Mouse (Mus musculus): ENCODE results near the gene Srcin1. TPM values are rescaled to one million over a fixed set of nuclear protein-coding genes. Genes with fewer than 3 reads are reported as not detected.

Srcin1 gene
- total RNA-seq, 2 experiments from 2014 or later = not detected

DNA sequence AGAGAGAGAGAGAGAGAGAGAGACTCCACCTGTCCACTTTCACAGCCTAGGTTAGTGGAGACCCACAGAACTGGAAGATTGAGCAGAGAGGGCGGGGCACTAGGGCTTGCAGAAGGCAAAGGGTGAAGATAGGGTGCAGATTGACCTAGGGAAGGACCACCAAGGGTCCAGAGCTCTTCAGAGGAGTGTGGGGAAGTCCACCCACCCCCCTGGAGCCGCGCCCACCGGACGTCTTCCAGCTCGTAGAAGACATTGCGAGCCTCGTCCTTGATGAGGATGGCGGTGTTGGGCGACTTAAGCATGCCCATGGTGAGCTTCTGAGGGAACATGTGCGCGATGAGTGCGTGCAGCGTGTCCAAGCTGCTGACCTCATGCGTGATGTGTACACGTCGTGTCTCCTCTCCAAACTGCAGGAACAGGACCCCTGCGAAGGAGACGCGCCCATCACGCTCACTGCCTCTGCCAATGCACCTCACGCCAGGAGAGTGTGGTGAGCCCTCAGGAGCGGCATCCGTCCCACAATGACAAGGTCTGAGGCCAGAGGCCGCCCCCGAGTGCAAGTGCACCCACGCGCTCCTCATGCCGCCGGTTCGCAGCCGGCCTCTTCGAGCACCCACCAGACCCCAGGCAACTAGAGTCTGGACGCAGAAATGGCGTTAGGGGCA lies 39.8 kb downstream of the Srcin1 start:
- no peak for ATAC-seq (replicated peaks; ENCODE audit: low FRiP score, poor library complexity, severe bottlenecking)

DNA sequence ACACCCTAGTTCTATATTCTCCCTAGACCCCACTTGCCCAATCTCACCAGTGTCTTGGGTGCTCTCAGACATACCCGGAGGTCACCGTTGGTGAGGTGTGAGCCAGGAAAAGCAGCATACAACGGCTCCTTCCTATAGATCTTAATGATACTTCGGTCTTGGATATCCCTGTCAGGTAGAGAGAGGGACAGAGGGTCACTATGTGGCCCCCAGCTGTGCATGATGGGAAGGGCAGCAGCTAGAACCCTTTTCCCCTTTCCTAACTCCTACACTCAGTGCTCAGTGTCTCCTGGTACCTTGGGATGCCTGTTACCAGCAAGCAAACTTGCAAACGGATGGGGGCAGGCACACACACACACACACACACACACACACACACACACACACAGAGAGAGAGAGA lies 40.3 kb downstream of the Srcin1 start:
- ATAC-seq (replicated peaks; ENCODE audit: low FRiP score, poor library complexity, severe bottlenecking) = no peak

DNA sequence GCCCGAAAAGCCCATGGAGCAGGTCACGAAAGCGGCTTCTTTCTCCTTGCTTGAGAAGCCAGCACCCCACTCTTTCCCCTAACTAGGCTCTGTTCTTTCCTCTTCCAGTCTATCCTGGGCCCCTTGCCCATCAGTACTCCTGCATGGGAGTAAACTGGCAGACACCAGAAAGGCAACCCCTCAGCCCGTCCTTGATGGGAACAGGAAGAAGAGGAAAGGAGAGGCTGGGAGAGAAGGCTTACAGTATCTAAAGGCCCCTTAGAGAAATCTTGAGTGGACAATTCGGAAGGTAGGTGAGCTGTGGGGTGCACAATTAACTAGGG lies 40.7 kb downstream of the Srcin1 start:
- ATAC-seq (replicated peaks; ENCODE audit: low FRiP score, poor library complexity, severe bottlenecking) = no peak

DNA sequence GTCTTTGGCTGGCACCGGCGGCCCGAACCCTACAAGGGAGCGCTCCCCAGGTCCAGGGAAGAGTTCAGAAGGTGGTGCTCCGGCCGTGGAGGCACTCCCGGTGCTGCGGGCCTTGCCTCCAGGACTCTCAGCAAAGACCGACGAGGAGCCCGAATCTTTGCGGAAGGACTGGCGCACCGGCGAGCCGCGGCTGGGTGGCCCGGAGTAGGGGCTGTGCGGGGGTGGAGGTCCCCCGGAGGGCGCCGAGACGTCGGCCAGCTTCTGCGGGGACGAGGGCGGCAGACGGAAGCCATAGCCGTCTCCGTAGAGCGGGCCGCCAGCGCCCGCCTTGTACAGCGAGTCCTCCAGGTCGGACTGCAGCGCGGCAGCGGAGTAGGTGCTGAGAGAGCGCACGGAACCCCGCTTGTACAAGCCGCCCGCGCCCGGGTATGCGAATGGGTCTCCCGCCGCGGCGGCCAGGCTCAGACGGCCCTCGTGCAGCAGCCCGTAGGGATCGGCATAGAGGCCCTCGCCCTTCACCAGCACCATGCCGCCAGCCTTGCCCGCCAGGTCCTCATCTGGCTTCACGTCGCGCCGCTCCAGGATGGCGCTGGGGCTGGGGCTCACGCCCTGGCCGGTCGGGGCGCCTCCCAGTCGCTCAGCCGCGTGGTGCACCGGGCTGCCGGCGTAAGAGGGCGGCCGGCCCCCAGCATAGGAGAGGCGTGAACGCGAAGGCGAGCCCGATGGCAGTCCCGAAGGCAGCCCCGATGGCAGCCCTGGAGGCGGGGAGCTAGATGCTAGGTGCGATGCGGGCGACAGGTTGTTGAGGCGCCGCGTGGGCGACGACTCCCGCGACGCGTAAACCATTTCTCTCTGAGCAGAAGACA lies 41.3 kb downstream of the Srcin1 start:
- ATAC-seq (replicated peaks; ENCODE audit: low FRiP score, poor library complexity, severe bottlenecking) = no peak

DNA sequence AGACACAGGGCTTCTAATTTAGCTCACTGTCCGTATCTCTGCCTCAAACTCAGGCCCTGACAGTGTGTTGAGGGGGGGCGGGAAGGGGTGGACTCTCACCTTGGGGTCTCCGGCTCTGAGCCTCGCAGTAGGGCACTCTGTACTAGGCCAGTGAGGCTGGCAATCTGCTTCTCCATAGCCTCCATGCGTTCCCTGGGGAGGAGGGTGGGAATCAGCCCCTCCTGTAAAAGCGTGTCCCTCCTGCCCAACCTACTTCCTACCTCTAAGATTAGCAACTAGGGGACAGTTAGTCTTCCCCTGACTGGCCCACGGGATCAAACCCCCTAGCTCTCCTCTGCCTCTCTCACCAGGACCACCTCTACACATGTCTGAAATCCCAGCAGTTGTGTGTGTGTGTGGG lies 42.3 kb downstream of the Srcin1 start:
- no peak for ATAC-seq (replicated peaks; ENCODE audit: low FRiP score, poor library complexity, severe bottlenecking)

DNA sequence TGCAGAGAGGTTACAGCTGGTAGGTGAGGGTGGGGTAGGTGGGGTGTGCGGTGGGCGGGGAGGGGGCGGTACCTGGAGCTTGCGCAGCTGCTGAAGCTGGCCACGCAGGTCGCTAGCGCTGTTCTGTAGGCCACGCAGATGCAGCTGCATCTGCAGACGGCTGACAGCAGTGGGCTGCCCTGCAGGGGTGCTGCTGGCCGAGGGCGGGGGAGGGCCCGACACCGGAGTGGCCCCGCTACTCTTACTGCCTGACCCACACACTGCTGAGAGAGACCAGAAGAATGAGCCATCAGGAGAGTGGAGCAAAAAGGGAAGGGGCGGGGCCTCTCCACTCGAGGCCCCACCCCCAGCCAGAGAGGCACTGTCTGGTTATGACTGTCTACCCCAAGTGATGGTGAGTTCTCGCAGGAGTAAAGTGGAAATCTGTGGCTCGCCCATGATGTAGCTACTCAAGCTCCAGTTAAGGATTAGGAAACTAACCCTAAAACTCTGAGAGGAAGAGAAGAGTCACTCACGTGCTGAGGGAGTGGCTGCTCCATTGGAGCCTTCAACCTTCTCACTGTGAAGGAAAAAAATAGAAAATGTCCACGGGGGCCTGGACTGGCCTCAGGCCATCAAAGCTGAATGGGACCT lies 42.9 kb downstream of the Srcin1 start:
- no peak; the same call in 1 of the 2 replicates for ATAC-seq (replicated peaks; ENCODE audit: low FRiP score, poor library complexity, severe bottlenecking)

DNA sequence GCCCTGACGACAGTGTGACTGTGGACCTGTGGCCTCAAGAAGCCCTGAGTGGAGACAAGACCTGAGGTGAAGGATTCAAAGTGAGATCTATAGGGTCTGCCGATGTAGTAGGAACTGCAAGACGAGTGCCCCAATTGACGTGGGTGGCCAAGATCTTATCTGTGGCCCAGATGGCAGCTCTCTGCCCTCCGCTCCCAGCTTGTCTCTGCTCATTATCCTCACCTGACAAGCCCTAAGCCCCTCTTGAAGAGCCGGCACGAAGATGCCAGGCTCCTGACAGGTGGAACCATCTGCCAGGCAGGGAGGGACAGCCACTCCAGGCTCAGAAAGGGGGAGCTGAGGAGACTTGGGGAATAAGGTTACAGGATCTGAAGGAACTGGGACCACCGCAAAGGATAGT lies 43.6 kb downstream of the Srcin1 start:
- ATAC-seq (replicated peaks; ENCODE audit: low FRiP score, poor library complexity, severe bottlenecking) = no peak

DNA sequence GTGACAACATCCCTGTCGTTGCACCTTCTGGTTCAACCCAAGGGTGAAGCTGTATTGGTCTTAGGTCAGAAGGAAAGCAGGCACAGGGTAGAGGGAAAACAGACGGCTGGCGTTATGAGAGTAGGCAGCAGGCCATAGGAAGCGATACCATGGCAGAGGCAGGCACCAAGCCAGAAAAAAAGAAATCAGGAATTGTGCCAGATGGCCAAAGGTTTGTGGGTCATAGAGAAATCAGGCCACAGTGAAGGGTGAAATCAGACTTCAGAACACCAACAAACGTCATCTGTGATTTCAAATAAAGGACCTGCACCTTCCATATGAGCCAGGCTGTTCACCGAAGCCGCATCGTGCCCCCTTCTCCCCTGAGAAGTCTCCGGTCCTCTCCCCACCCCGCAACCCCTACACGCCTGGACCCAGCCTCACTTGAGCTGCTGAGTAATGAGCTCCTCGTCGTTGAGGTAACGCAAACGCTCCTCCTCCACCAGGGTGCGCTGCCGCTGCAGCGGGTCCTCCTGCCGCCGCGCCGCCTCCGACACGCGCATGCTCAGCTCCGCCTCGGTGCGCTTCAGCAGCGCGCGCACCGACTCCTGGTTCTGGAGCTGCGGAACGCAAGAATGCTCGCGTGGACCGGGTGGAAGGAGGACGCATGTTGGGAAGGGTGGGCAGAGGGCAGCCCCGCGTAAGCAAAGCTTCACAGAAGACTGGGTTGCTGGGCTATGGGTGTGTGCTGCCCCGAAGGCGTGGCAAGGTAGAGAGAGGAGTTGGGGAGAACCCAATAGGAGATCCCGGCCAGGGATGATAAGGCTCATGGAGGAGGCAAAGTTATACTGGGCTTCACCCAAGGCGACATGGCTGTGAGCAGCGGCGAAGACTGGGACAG lies 44.4 kb downstream of the Srcin1 start:
- peak; percentile 84 for ATAC-seq (replicated peaks; ENCODE audit: low FRiP score, poor library complexity, severe bottlenecking)

DNA sequence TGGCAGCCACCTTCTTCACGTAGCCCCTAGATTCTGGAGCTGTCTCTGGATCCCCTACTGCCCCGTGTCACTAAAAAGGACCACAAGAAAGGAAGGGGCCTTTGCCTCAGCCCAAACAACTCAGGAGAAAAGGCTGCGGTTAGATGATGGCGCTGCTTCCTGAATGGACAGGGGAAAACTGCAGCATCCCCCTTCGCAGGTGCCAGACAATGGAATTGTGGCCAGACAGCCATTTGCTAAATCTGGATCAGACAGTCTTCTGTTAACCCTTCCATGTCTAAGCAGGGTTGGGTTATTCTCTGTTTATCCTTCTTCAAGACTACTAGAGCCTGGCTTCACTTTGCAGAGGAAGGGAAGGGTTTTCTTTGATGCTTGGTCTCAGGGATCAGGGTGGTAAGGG lies 45.0 kb downstream of the Srcin1 start:
- no peak for ATAC-seq (replicated peaks; ENCODE audit: low FRiP score, poor library complexity, severe bottlenecking)

DNA sequence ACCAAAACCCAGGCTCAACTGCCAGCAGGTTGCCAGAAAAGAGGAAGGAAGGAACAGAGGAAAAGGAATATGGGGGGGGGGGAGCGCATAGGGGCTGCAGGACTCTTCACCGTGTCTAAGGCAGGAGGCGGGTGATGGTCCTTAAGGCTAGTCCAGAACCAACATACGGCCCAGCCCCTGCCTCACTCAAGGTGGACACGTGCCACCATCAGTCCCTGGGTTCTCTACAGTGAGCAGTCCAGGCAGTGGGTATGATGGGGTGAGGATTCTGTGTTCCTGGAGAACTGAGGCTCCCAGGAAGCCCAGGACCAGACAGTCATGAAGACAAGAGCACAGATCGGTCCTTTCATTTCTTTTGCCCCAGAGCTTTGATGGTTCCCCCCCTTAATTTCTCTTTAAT lies 45.9 kb downstream of the Srcin1 start:
- no peak for ATAC-seq (replicated peaks; ENCODE audit: low FRiP score, poor library complexity, severe bottlenecking)

DNA sequence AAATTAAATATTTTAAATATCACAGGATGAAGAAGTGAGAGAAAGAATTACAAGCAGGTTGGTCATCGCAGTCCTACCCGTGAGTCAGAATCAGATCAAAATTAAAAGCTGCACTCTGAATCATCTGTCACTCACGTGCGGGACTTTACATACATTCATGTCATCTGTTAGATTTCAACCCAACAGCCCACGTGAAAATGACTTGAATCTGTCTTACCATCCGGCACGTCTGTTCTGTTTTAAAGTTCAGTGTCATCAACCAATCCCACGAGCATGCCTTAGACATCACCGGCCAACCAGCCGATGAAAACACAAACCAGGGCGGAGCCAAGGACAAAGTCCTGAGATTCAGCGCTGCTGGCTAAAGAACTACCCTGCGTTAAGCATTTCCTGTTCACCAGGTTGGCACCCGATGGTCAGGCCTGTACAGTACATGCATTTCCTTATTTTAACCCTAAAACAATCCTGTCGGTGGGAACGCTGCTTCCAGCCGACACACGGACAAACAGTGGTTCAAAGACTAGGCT lies 47.6 kb downstream of the Srcin1 start:
- no peak for ATAC-seq (replicated peaks; ENCODE audit: low FRiP score, poor library complexity, severe bottlenecking)

DNA sequence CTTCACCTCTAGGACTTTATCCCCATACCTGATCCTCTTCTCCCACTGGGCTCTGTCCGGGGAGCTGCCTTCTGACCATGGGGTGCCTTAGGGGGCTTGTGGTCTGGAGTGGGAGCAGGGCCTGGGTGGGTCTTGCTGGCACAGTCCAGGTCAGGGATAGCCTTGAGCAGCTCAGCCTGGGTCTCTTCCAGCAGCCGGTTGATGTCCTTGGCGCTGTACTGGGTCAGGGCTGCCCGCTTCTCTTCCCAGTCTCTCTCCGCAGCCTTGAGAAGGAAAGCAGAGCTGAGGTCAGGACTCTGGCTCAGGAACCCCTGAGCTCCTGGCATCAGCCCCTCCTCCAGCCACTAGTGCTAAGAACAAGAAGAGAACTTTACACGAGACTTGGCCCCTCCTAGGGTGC lies 50.7 kb downstream of the Srcin1 start:
- ATAC-seq (replicated peaks; ENCODE audit: low FRiP score, poor library complexity, severe bottlenecking) = no peak

DNA sequence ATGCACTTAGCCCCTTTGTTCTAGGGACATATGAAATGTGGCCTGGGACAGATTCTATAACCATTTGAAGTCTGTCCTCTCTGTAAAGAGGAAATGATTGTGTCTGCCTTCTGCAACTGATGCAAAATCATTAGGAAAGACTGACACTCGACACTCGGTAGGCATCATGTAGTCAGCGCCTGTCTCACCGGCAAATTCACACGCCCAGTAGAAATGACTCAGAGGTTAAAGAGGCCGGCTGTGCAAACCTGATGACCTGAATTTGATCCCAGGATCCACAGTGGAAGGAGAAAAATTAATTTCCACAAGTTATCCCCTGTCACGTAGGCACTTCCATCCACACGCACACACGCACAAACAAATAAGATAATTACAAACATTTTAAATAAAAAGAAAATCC lies 51.7 kb downstream of the Srcin1 start:
- ATAC-seq (replicated peaks; ENCODE audit: low FRiP score, poor library complexity, severe bottlenecking) = no peak

DNA sequence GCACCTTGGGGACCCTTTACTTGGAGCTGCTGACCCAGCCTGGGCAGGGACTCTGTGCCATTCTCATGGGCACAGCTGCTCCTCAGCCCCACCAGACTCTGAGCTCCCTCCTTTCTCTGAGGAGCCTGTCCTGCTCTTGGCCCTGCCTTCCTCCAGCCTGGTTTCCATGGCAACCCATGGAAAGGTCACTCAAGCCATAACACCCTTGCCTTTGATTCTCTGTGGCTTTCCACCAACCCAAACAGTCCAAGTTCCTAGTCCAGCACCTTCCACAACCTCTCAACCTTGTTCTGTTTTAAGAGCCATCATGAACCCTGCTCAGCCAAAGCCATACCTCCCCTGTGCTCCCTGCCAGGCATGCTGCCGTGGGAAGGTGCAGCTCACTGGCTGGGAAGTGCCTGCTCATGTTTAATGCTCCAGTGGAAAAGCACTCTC lies 52.1 kb downstream of the Srcin1 start:
- no peak for ATAC-seq (replicated peaks; ENCODE audit: low FRiP score, poor library complexity, severe bottlenecking)

DNA sequence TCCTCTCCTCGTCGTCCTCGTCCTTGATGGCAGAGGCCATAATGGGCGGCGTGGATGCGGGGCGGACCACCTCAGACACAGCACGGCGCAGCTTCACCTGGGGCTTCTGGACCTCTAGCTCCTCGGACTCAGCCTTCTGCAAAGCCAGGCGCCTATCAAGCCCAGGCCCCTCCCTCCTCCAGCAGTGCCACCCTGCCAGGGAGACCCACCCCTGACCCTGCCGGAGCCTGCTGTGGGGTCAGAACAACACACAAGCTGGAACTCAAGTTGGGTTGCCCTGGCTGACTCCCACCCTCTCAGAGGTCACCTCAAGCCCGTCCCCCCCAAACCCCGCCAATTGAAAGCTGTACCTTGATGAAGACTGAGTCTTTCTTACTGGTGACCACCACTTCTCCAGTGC lies 52.9 kb downstream of the Srcin1 start:
- no peak for ATAC-seq (replicated peaks; ENCODE audit: low FRiP score, poor library complexity, severe bottlenecking)

DNA sequence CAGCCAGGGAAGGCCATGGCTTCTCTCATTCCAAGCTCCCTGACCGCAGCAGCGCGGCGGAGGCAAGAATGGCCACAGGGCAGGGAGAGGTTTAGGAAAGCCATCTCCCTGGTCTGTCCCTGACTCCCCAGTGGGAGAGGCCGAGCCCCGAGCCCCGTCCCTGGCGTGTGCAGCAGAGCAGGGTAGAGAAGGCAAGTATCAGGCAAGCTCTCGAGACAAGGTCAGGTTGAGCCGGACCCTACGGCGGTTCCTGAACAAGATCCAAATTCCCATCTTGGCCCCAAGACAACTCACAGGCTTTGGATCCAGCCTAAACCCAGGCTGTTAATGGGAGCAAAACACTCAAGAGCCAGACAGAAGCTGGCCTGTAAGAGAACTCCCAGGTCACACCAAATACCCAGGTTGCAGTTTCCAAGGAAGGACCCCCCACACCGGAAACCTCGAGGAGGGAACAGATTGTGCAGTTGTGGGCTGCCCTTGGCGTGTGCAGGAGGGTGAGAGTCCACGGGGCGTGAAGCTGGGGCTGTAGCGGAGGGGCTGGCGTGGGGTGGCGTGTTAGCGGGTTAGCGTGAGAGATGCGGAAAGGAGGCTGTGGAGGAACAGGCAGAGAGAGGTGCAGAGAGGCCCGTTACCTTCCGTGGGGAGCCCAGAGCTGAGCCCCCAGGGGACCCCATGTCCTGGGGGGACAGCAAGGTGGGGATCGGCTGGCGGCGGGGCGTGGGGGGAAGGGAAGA lies 54.1 kb downstream of the Srcin1 start:
- no peak for ATAC-seq (replicated peaks; ENCODE audit: low FRiP score, poor library complexity, severe bottlenecking)

DNA sequence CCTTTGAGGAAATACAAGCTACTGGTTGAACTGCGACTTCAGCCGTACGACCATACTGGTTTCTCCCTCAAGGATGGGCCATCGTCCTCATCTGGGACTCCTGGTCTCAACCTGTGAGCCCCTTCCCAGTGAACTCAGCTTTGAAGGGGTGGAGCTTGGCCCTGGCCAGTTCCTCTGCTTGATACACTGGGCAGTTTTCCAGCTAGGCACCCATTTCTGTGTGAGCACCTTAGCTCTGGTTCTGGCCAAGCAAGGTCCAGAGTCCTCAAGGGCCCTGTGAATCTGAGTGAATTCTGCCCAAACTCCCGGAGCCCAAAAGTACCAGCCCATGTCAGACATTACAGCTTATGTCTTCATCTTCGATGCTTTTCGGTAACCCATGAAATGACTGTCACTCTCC lies 55.4 kb downstream of the Srcin1 start:
- ATAC-seq (replicated peaks; ENCODE audit: low FRiP score, poor library complexity, severe bottlenecking) = no peak

DNA sequence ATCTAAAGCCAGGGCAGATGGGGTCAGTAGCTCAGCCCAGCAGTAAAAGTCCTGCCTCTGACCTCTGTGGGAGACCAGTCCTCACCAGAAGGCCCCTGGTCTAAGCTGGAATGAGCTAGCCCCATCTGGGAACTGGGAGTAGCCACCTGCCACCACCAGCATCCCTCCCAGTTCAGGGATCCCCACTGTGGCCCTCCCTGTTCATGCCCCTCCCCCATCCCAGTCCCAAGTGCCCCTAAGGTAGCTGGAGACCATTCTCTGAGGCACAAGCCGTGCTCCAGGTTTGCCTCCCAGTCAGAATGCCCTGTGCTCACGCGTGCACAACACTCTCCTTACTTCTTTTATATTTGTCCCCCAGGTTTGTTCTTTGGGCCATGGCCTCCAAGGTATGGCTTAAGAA lies 62.9 kb downstream of the Srcin1 start:
- no peak for ATAC-seq (replicated peaks; ENCODE audit: low FRiP score, poor library complexity, severe bottlenecking)

DNA sequence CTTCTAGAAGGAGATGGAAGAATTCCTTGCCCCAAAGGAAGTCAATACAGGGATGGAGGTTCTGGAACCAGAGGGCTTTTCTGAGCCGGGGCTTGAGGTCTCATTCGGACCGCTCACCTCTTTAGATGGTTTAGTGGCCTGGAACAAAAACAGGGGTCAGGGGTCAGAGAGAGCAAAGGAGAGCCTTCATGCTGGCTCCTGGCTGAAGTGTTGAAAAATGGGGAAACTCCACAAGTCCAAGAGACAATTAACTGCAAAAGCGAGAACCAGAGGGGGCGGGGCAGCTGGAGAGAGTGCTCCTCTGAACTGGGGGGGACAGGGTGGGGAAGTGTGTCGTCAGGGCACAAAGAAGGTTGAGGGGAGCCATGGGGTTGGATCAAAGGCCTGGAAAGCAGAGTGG lies 63.5 kb downstream of the Srcin1 start:
- no peak for ATAC-seq (replicated peaks; ENCODE audit: low FRiP score, poor library complexity, severe bottlenecking)
